Mouse (Mus musculus): ENCODE measurements around the gene Psip1. TPM values are rescaled to one million over a fixed set of nuclear protein-coding genes. Genes with fewer than 3 reads are reported as not detected.
A peak's percentile ranks its signal among the peaks of the same experiment; 100 is the strongest.

Gene Psip1
- total RNA-seq, 1 experiment: 90.5 TPM

- Histone ChIP-seq H3K27ac (ENCODE audit: insufficient read depth, low read depth, low read length, poor library complexity, severe bottlenecking) (no peak overlapping the region), H3K9me3 (ENCODE audit: control insufficient read depth, insufficient read depth, low read depth, low read length) (no peaks in the 10 kb centered on the region), H3K9ac (ENCODE audit: insufficient read depth, low read depth, low read length, poor library complexity, severe bottlenecking) (no peak overlapping the region), H3K4me3 (ENCODE audit: insufficient read depth in 1 of 2, low read depth in 1 of 2, low read length in 2 of 2, poor library complexity in 1 of 2, severe bottlenecking in 1 of 2) (no peak overlapping the region), H3K4me1 (ENCODE audit: control insufficient read depth in 2 of 2, insufficient read depth in 2 of 2, low read length in 2 of 2, poor library complexity in 1 of 2) (peaks cover 0 to 2% of the 10 kb centered on the region in 2 experiments; a peak in 1 of 4 replicates), H3K36me3 (ENCODE audit: control insufficient read depth, insufficient read depth, low read length, poor library complexity, severe bottlenecking) (peaks cover 13% of the 10 kb centered on the region)
- in situ Hi-C loops (cut with MboI; ENCODE audit: low sequenced_read_pairs in 2 of 2, unreplicated experiment in 2 of 2): no loop called here
- TF ChIP-seq ZC3H11A (IDR thresholded peaks at IDR 0.05; ENCODE audit: borderline replicate concordance, low read depth, low read length) (no peak), HCFC1 (IDR thresholded peaks at IDR 0.05; ENCODE audit: borderline replicate concordance, insufficient read depth, low read length) (no peak), CHD2 (IDR thresholded peaks at IDR 0.05; ENCODE audit: low read depth, low read length) (no peak), ZNF384 (IDR thresholded peaks at IDR 0.05; ENCODE audit: low read depth, low read length) (no peak), MAFK (IDR thresholded peaks at IDR 0.05; ENCODE audit: insufficient read depth, low read depth, low read length) (no peak)
- DNase-seq (ENCODE audit: low read depth, low spot score): no peak
Observed at GRCm38 (mm10) chr4:83427141-83427540, 59.1 kb downstream of the Psip1 start.

GRCm38 (mm10) chr4:83425119-83425518 lies 61.1 kb downstream of the Psip1 start:
- Histone ChIP-seq H3K9me3 (ENCODE audit: control insufficient read depth, insufficient read depth, low read depth, low read length) (no peaks in the 10 kb centered on the region), H3K36me3 (ENCODE audit: control insufficient read depth, insufficient read depth, low read length, poor library complexity, severe bottlenecking) (peaks cover 13% of the 10 kb centered on the region), H3K4me1 (ENCODE audit: control insufficient read depth in 2 of 2, insufficient read depth in 2 of 2, low read length in 2 of 2, poor library complexity in 1 of 2) (no peaks in the 10 kb centered on the region; a peak in 1 of 4 replicates), H3K27ac (ENCODE audit: insufficient read depth, low read depth, low read length, poor library complexity, severe bottlenecking) (no peak overlapping the region), H3K4me3 (ENCODE audit: insufficient read depth in 1 of 2, low read depth in 1 of 2, low read length in 2 of 2, poor library complexity in 1 of 2, severe bottlenecking in 1 of 2) (no peak overlapping the region), H3K9ac (ENCODE audit: insufficient read depth, low read depth, low read length, poor library complexity, severe bottlenecking) (no peak overlapping the region)
- TF ChIP-seq ZNF384 (IDR thresholded peaks at IDR 0.05; ENCODE audit: low read depth, low read length) (no peak), HCFC1 (IDR thresholded peaks at IDR 0.05; ENCODE audit: borderline replicate concordance, insufficient read depth, low read length) (no peak), MAFK (IDR thresholded peaks at IDR 0.05; ENCODE audit: insufficient read depth, low read depth, low read length) (no peak)
- in situ Hi-C loops (cut with MboI; ENCODE audit: low sequenced_read_pairs in 2 of 2, unreplicated experiment in 2 of 2): no loop called here
- DNase-seq (ENCODE audit: low read depth, low spot score): no peak

GRCm38 (mm10) chr4:83423641-83424040 lies 62.6 kb downstream of the Psip1 start:
- DNase-seq (ENCODE audit: low read depth, low spot score): no peak
- in situ Hi-C loops (cut with MboI; ENCODE audit: low sequenced_read_pairs in 2 of 2, unreplicated experiment in 2 of 2): no loop called here
- Histone ChIP-seq H3K4me1 (ENCODE audit: control insufficient read depth in 2 of 2, insufficient read depth in 2 of 2, low read length in 2 of 2, poor library complexity in 1 of 2) (peaks cover 0 to 2% of the 10 kb centered on the region in 2 experiments; a peak in 2 of 4 replicates), H3K9me3 (ENCODE audit: control insufficient read depth, insufficient read depth, low read depth, low read length) (no peaks in the 10 kb centered on the region), H3K9ac (ENCODE audit: insufficient read depth, low read depth, low read length, poor library complexity, severe bottlenecking) (no peak overlapping the region), H3K27ac (ENCODE audit: insufficient read depth, low read depth, low read length, poor library complexity, severe bottlenecking) (no peak overlapping the region), H3K4me3 (ENCODE audit: insufficient read depth in 1 of 2, low read depth in 1 of 2, low read length in 2 of 2, poor library complexity in 1 of 2, severe bottlenecking in 1 of 2) (no peak overlapping the region), H3K36me3 (ENCODE audit: control insufficient read depth, insufficient read depth, low read length, poor library complexity, severe bottlenecking) (peaks cover 12% of the 10 kb centered on the region)
- TF ChIP-seq MAFK (IDR thresholded peaks at IDR 0.05; ENCODE audit: insufficient read depth, low read depth, low read length) (no peak), HCFC1 (IDR thresholded peaks at IDR 0.05; ENCODE audit: borderline replicate concordance, insufficient read depth, low read length) (no peak), ZNF384 (IDR thresholded peaks at IDR 0.05; ENCODE audit: low read depth, low read length) (no peak), CHD2 (IDR thresholded peaks at IDR 0.05; ENCODE audit: low read depth, low read length) (no peak), ZC3H11A (IDR thresholded peaks at IDR 0.05; ENCODE audit: borderline replicate concordance, low read depth, low read length) (no peak)

- DNase-seq (ENCODE audit: low read depth, low spot score): no peak
- H3K4me1 ChIP-seq (ENCODE audit: control insufficient read depth in 2 of 2, insufficient read depth in 2 of 2, low read length in 2 of 2, poor library complexity in 1 of 2): peaks cover 0 to 2% of the 10 kb centered on the region in 2 experiments; a peak in 1 of 4 replicates
- no peak overlapping the region; the same call in 1 of the 2 replicates for H3K9ac ChIP-seq (ENCODE audit: insufficient read depth, low read depth, low read length, poor library complexity, severe bottlenecking)
- H3K27ac ChIP-seq (ENCODE audit: insufficient read depth, low read depth, low read length, poor library complexity, severe bottlenecking): no peak overlapping the region
- H3K9me3 ChIP-seq (ENCODE audit: control insufficient read depth, insufficient read depth, low read depth, low read length): no peaks in the 10 kb centered on the region
- peak overlapping the region; percentile 94 to 96 for H3K4me3 ChIP-seq (ENCODE audit: insufficient read depth in 1 of 2, low read depth in 1 of 2, low read length in 2 of 2, poor library complexity in 1 of 2, severe bottlenecking in 1 of 2)
- TF ChIP-seq HCFC1 (IDR thresholded peaks at IDR 0.05; ENCODE audit: borderline replicate concordance, insufficient read depth, low read length): no peak
- TF ChIP-seq MAFK (IDR thresholded peaks at IDR 0.05; ENCODE audit: insufficient read depth, low read depth, low read length): no peak
- no peak for TF ChIP-seq ZC3H11A (IDR thresholded peaks at IDR 0.05; ENCODE audit: borderline replicate concordance, low read depth, low read length)
- no peak for TF ChIP-seq ZNF384 (IDR thresholded peaks at IDR 0.05; ENCODE audit: low read depth, low read length)
- no peak for TF ChIP-seq CHD2 (IDR thresholded peaks at IDR 0.05; ENCODE audit: low read depth, low read length)
- in situ Hi-C loops (cut with MboI; ENCODE audit: low sequenced_read_pairs in 2 of 2, unreplicated experiment in 2 of 2): no loop called here
- peaks cover 4% of the 10 kb centered on the region; the same call in 1 of the 2 replicates for H3K36me3 ChIP-seq (ENCODE audit: control insufficient read depth, insufficient read depth, low read length, poor library complexity, severe bottlenecking)
Observed at GRCm38 (mm10) chr4:83418781-83419180, 67.5 kb downstream of the Psip1 start.

GRCm38 (mm10) chr4:83417820-83418186 lies 68.5 kb downstream of the Psip1 start:
- TF ChIP-seq ZC3H11A (IDR thresholded peaks at IDR 0.05; ENCODE audit: borderline replicate concordance, low read depth, low read length) (no peak), CHD2 (IDR thresholded peaks at IDR 0.05; ENCODE audit: low read depth, low read length) (no peak), HCFC1 (IDR thresholded peaks at IDR 0.05; ENCODE audit: borderline replicate concordance, insufficient read depth, low read length) (no peak), MAFK (IDR thresholded peaks at IDR 0.05; ENCODE audit: insufficient read depth, low read depth, low read length) (no peak), ZNF384 (IDR thresholded peaks at IDR 0.05; ENCODE audit: low read depth, low read length) (no peak)
- H3K4me3 ChIP-seq (ENCODE audit: insufficient read depth in 1 of 2, low read depth in 1 of 2, low read length in 2 of 2, poor library complexity in 1 of 2, severe bottlenecking in 1 of 2): peak overlapping the region; percentile 94 to 96
- peaks cover 1 to 2% of the 10 kb centered on the region in 2 experiments; a peak in 1 of 4 replicates for H3K4me1 ChIP-seq (ENCODE audit: control insufficient read depth in 2 of 2, insufficient read depth in 2 of 2, low read length in 2 of 2, poor library complexity in 1 of 2)
- no peak for DNase-seq (ENCODE audit: low read depth, low spot score)
- H3K9ac ChIP-seq (ENCODE audit: insufficient read depth, low read depth, low read length, poor library complexity, severe bottlenecking): peak overlapping the region; percentile 87
- no peaks in the 10 kb centered on the region for H3K9me3 ChIP-seq (ENCODE audit: control insufficient read depth, insufficient read depth, low read depth, low read length)
- no peaks in the 10 kb centered on the region for H3K36me3 ChIP-seq (ENCODE audit: control insufficient read depth, insufficient read depth, low read length, poor library complexity, severe bottlenecking)
- H3K27ac ChIP-seq (ENCODE audit: insufficient read depth, low read depth, low read length, poor library complexity, severe bottlenecking): no peak overlapping the region; the same call in 1 of the 2 replicates
- in situ Hi-C loops (cut with MboI; ENCODE audit: low sequenced_read_pairs in 2 of 2, unreplicated experiment in 2 of 2): no loop called here
